Mouse (Mus musculus): ENCODE measurements around the gene Bpifb9b. TPM values are rescaled to one million over a fixed set of nuclear protein-coding genes. Genes with fewer than 3 reads are reported as not detected.
"Not testable (repeated sequence)": the region's sequence is repeated elsewhere in the genome, so short reads cannot be mapped to it uniquely, and the experiment has no call there.

Gene Bpifb9b
- polyA plus RNA-seq (2012; rRNA removed) = not detected in 2 replicates

DNA sequence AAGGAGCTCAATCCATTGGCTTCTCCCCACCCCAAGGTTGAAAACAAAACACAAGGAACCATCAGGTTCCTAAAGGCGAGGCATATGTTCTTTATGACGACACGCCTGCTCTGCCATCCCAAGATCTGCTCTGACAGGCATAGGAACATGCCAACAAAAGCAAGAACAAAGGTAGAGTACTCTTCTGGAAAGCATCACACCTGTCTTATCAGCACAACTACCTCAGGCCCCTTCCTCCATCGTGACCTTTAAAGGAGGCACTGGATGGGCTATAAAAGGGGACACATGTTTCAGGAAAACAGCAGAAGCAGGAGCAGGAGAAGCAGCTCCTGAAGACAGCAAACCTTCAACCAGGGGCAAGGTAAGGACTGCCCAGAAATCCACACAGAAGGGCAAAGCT, at the start of gene Bpifb9b:
Gene Bpifb9b, plus strand, starts transcription at position 301 of the 400 bp plus-strand sequence.
- not testable (repeated sequence) for H3K4me3 ChIP-seq (replicated peaks; ENCODE audit: insufficient read depth, low read depth, low read length); H3K27ac ChIP-seq (ENCODE audit: insufficient read depth, low read length); H3K27me3 ChIP-seq (ENCODE audit: control insufficient read depth, insufficient read depth, low read length); H3K4me1 ChIP-seq (ENCODE audit: control insufficient read depth, insufficient read depth, low read length); DNase-seq
- WGBS = 86% methylated on average over 4 of the region's 4 CpGs

DNA sequence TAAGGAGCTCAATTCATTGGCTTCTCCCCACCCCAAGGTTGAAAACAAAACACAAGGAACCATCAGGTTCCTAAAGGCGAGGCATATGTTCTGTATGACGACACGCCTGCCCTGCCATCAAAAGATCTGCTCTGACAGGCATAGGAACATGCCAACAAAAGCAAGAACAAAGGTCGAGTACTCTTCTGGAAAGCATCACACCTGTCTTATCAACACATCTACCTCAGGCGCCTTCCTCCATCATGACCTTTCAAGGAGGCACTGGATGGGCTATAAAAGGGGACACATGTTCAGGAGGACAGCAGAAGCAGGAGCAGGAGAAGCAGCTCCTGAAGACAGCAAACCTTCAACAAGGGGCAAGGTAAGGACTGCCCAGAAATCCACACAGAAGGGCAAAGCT, 49.5 kb upstream of the Bpifb9b start, which contains the start of gene Bpifb9a:
Gene Bpifb9a, plus strand, starts transcription at position 301 of the 400 bp plus-strand sequence.
- H3K27me3 ChIP-seq (ENCODE audit: control insufficient read depth, insufficient read depth, low read length); H3K4me3 ChIP-seq (replicated peaks; ENCODE audit: insufficient read depth, low read depth, low read length); H3K4me1 ChIP-seq (ENCODE audit: control insufficient read depth, insufficient read depth, low read length); DNase-seq; H3K27ac ChIP-seq (ENCODE audit: insufficient read depth, low read length): not testable (repeated sequence)
- WGBS = 75% methylated on average over 5 of the region's 5 CpGs

DNA sequence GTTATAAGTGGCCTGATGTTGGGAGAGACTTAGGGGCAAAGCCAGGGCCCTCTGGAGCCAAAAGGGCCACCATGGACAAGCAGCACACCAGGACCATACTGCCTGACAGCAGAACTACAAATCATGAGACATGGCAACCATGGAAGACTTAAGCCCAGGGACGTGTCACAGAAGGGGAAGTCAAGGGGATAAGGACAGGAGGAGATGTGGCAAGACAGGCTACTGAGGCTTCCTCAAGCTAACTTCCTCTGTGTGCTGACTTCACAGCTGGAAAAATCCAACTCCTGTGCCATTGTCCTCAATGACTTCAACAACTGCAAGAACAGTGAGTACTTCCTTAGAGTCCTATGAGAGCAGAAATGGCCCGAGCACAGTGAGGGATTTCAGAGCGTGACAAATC, 42.6 kb upstream of the Bpifb9b start:
- DNase-seq = not testable (repeated sequence)

DNA sequence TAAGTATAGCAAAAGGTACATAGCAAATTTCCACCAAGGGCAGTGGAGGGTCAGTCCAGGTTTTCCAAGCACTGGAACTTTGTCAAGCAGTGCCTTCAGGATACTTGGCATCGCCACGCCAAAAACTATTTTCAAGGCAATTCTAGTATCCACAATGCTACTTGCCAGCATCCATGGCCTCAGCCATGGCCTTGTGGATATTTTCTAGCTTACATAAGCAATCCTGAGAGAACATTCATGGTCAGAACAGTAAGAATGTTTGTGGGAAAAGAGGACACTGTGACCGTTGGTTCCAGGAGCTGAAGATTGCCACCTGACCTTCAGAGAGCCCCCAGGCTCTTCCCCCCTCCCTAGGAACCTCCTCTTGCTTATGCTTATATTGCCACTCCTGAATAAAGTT, 15.2 kb upstream of the Bpifb9b start:
- WGBS = 72% methylated on average over 3 of the region's 3 CpGs
- DNase-seq; H3K4me3 ChIP-seq (replicated peaks; ENCODE audit: insufficient read depth, low read depth, low read length); H3K27ac ChIP-seq (ENCODE audit: insufficient read depth, low read length); H3K27me3 ChIP-seq (ENCODE audit: control insufficient read depth, insufficient read depth, low read length); H3K4me1 ChIP-seq (ENCODE audit: control insufficient read depth, insufficient read depth, low read length): not testable (repeated sequence)

More for the DNA sequence above, 42.6 kb upstream of the Bpifb9b start:
- H3K27me3 ChIP-seq (ENCODE audit: control insufficient read depth, insufficient read depth, low read length); H3K4me1 ChIP-seq (ENCODE audit: control insufficient read depth, insufficient read depth, low read length); H3K4me3 ChIP-seq (replicated peaks; ENCODE audit: insufficient read depth, low read depth, low read length); H3K27ac ChIP-seq (ENCODE audit: insufficient read depth, low read length): not testable (repeated sequence)
- 78% methylated on average over 3 of the region's 3 CpGs for WGBS

DNA sequence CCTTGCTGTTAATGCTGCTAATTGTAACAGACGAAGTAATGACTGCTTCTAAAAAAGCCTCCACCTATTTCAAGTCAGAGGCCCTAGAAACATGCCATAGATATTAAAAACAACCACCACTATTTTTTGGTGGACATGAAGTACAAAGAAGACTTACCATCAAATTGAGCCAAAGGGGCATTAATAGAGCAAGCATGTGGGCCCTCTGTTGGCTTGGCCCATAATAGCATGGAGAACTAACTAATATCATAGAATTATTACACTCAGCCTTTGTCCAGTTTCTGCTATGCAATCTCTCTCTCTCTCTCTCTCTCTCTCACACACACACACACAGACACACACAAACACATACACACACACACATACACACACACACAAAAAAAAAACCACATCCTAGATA, 14.2 kb upstream of the Bpifb9b start:
- DNase-seq = no peak
- 95% methylated on average over 1 of the region's 1 CpGs for WGBS
- Histone ChIP-seq H3K27ac (ENCODE audit: insufficient read depth, low read length) (no peak overlapping the region), H3K27me3 (ENCODE audit: control insufficient read depth, insufficient read depth, low read length) (no peaks in the 10 kb centered on the region), H3K4me1 (ENCODE audit: control insufficient read depth, insufficient read depth, low read length) (no peaks in the 10 kb centered on the region), H3K4me3 (replicated peaks; ENCODE audit: insufficient read depth, low read depth, low read length) (no peak overlapping the region)
- TF ChIP-seq CTCF (IDR thresholded peaks at IDR 0.05; ENCODE audit: borderline replicate concordance, insufficient read depth, low read depth, low read length) (no peak), POLR2A (IDR thresholded peaks at IDR 0.05; ENCODE audit: borderline replicate concordance, insufficient read depth, low read length) (no peak)

DNA sequence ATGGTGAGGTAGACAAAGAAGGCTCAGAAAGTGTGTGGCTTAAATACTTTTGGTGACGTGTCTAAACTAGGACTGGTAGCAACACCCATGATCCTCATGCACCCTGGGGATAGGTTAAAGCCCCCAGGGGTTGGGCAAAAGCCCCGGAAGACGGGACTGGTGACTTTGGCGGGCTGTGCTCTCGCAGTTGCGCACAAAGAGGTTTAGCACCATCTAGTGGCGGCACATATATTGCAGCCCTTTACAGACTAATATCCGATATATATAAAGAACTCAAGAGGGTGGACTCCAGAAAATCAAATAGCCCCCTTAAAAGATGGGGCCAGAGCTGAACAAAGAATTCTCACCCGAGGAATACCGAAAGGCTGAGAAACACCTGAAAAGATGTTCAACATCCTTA, 12.3 kb upstream of the Bpifb9b start:
- not testable (repeated sequence) for H3K27me3 ChIP-seq (ENCODE audit: control insufficient read depth, insufficient read depth, low read length); H3K27ac ChIP-seq (ENCODE audit: insufficient read depth, low read length); H3K4me3 ChIP-seq (replicated peaks; ENCODE audit: insufficient read depth, low read depth, low read length); H3K4me1 ChIP-seq (ENCODE audit: control insufficient read depth, insufficient read depth, low read length)
- DNase-seq = peak; percentile 4 to 45
- TF ChIP-seq CTCF (IDR thresholded peaks at IDR 0.05; ENCODE audit: borderline replicate concordance, insufficient read depth, low read depth, low read length) = peak; percentile 54
- WGBS = 3% methylated on average over 10 of the region's 10 CpGs

DNA sequence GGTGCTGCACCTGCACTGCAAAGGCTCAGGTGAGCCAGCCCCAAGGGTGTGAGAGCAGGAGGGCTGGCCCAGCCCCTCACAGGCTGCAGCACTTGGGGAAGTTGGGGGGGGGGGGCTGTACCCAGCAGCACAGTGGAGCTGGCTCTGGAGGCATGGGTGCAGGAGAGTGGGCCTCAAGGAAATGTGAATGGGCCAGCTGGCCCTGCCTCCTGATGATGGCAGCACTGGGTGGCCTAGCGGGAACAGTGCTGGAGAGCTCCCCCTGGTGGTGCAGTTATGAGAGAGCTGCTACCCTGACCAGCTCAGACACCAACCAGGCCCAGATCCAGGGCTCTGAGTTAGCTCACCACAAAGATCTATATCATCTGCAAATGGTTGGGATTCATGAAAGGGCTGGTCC, 6.5 kb upstream of the Bpifb9b start:
- 25% methylated on average over 1 of the region's 1 CpGs for WGBS
- DNase-seq = peak; percentile 21 to 33
- no peaks in the 10 kb centered on the region for H3K27me3 ChIP-seq (ENCODE audit: control insufficient read depth, insufficient read depth, low read length)
- no peak overlapping the region for H3K4me3 ChIP-seq (replicated peaks; ENCODE audit: insufficient read depth, low read depth, low read length)
- H3K4me1 ChIP-seq (ENCODE audit: control insufficient read depth, insufficient read depth, low read length) = no peaks in the 10 kb centered on the region
- TF ChIP-seq CTCF (IDR thresholded peaks at IDR 0.05; ENCODE audit: borderline replicate concordance, insufficient read depth, low read depth, low read length) = peak; percentile 60; the same call in 1 of the 2 replicates
- TF ChIP-seq POLR2A (IDR thresholded peaks at IDR 0.05; ENCODE audit: borderline replicate concordance, insufficient read depth, low read length) = no peak
- H3K27ac ChIP-seq (ENCODE audit: insufficient read depth, low read length) = no peak overlapping the region

DNA sequence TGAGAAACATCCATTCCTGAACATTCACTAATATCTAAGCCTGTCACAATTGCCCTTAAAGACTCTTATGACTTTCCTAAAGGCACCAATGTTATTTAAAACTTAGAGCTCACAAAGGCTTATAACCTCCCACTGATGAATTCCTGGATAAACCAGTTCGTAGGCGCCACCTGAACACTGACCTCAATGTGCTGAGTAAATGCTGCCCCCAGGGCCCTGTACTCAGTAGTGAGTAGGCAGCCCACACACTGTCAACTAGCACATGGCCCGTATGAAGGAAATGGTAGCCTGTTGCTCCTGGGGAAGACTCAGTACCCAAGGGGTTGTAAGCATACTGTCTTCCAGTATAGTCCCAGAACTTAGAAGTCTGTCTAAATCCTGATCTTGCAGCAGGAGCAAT, 5.3 kb upstream of the Bpifb9b start:
- no peak overlapping the region for H3K4me3 ChIP-seq (replicated peaks; ENCODE audit: insufficient read depth, low read depth, low read length)
- H3K27ac ChIP-seq (ENCODE audit: insufficient read depth, low read length) = no peak overlapping the region
- H3K4me1 ChIP-seq (ENCODE audit: control insufficient read depth, insufficient read depth, low read length) = no peaks in the 10 kb centered on the region
- TF ChIP-seq CTCF (IDR thresholded peaks at IDR 0.05; ENCODE audit: borderline replicate concordance, insufficient read depth, low read depth, low read length) = no peak
- TF ChIP-seq POLR2A (IDR thresholded peaks at IDR 0.05; ENCODE audit: borderline replicate concordance, insufficient read depth, low read length) = no peak
- no peak for DNase-seq
- H3K27me3 ChIP-seq (ENCODE audit: control insufficient read depth, insufficient read depth, low read length) = no peaks in the 10 kb centered on the region
- WGBS = 89% methylated on average over 3 of the region's 3 CpGs

DNA sequence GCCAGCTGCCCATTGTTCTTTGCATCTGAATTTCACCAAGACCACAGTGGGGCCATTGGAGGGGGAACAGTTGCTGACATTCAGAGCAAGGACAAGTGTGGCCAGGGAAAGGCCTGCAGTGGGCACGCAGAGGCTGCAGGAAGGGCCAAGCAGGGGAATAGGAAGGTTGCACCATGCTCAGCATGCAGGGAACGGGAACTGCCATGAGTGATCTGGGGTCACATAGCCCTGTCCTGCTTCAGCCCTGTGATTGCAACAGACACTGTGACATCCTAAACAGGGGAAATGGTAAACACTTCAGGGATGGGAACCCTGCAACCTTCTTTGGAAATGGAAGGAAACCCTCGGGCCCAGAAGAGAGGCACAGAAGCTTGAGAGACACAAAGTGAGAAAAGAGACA, 2.4 kb upstream of the Bpifb9b start:
- 88% methylated on average over 1 of the region's 3 CpGs for WGBS
- H3K4me1 ChIP-seq (ENCODE audit: control insufficient read depth, insufficient read depth, low read length) = not testable (repeated sequence)

DNA sequence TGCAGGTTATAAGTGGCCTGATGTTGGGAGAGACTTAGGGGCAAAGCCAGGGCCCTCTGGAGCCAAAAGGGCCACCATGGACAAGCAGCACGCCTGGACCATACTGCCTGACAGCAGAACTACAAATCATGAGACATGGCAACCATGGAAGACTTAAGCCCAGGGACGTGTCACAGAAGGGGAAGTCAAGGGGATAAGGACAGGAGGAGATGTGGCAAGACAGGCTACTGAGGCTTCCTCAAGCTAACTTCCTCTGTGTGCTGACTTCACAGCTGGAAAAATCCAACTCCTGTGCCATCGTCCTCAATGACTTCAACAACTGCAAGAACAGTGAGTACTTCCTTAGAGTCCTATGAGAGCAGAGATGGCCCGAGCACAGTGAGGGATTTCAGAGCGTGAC, 6.7 kb downstream of the Bpifb9b start:
- H3K27me3 ChIP-seq (ENCODE audit: control insufficient read depth, insufficient read depth, low read length); H3K27ac ChIP-seq (ENCODE audit: insufficient read depth, low read length); H3K4me1 ChIP-seq (ENCODE audit: control insufficient read depth, insufficient read depth, low read length); DNase-seq; H3K4me3 ChIP-seq (replicated peaks; ENCODE audit: insufficient read depth, low read depth, low read length): not testable (repeated sequence)
- WGBS = 78% methylated on average over 5 of the region's 5 CpGs

More for the DNA sequence above, 2.4 kb upstream of the Bpifb9b start:
- H3K27me3 ChIP-seq (ENCODE audit: control insufficient read depth, insufficient read depth, low read length); DNase-seq; H3K27ac ChIP-seq (ENCODE audit: insufficient read depth, low read length); H3K4me3 ChIP-seq (replicated peaks; ENCODE audit: insufficient read depth, low read depth, low read length): not testable (repeated sequence)
